Mouse (Mus musculus) MEL (cell line): ENCODE results near the gene Spef1. TPM values are rescaled to one million over a fixed set of nuclear protein-coding genes. Genes with fewer than 3 reads are reported as not detected.

Source experiments
- DNase-seq: peaks from one replicate; pipeline ENCODE4 v3.0.0; 2011; ENCODE audit warnings: low read depth, low spot score
- H3K27ac ChIP-seq: 2 replicates; pipeline ENCODE4 v1.5.1; 2012; ENCODE audit warnings: low read depth, mild to moderate bottlenecking, control low read depth, low read length, moderate library complexity; ENCODE audit not compliant: control insufficient read depth
- H3K27me3 ChIP-seq, 2 experiments: fragments of 150-350 bp in 1 of 2; sonication (generic) in 1 of 2; 2 replicates each; pipeline ENCODE4 v1.6.1; 2012; ENCODE audit warnings: low read length in 2 of 2, mild to moderate bottlenecking in 2 of 2, improper control_type of control experiment in 1 of 2, moderate library complexity in 1 of 2; ENCODE audit not compliant: insufficient read depth in 2 of 2, control insufficient read depth in 1 of 2
- H3K36me3 ChIP-seq, 2 experiments: 2 replicates each; pipeline ENCODE4 v1.6.1; 2012 to 2014; ENCODE audit warnings: low read length in 2 of 2, improper control_type of control experiment in 1 of 2, inconsistent platforms in 1 of 2, mild to moderate bottlenecking in 1 of 2; ENCODE audit not compliant: insufficient read depth in 2 of 2, control insufficient read depth in 1 of 2
- H3K4me1 ChIP-seq, 2 experiments: fragments of 150-350 bp in 1 of 2; sonication (generic) in 1 of 2; 2 replicates each; pipeline ENCODE4 v1.6.1; 2012; ENCODE audit warnings: low read length in 2 of 2, improper control_type of control experiment in 1 of 2, mild to moderate bottlenecking in 1 of 2; ENCODE audit not compliant: insufficient read depth in 2 of 2, control insufficient read depth in 1 of 2
- H3K4me3 ChIP-seq, 2 experiments: fragments of 150-350 bp in 1 of 2; sonication (generic) in 1 of 2; 2 replicates each; pipeline ENCODE4 v1.5.1; 2012; ENCODE audit warnings: low read depth in 2 of 2, low read length in 2 of 2, mild to moderate bottlenecking in 2 of 2, moderate library complexity in 2 of 2, control low read depth in 1 of 2, improper control_type of control experiment in 1 of 2; ENCODE audit not compliant: control insufficient read depth in 1 of 2, insufficient read depth in 1 of 2
- H3K79me2 ChIP-seq: 2 replicates; pipeline ENCODE4 v1.6.1; 2012; ENCODE audit warnings: mild to moderate bottlenecking, low read length, moderate library complexity; ENCODE audit not compliant: control insufficient read depth, poor library complexity, insufficient read depth
- H3K9ac ChIP-seq: 2 replicates; pipeline ENCODE4 v1.6.1; 2012; ENCODE audit warnings: low read depth, mild to moderate bottlenecking, control low read depth, low read length, moderate library complexity; ENCODE audit not compliant: control insufficient read depth, poor library complexity, severe bottlenecking
- H3K9me3 ChIP-seq: fragments of 150-350 bp; sonication (generic); replicated peaks from 2 replicates; pipeline ENCODE4 v1.6.1; 2012; ENCODE audit warnings: mild to moderate bottlenecking, low read length, improper control_type of control experiment, moderate library complexity; ENCODE audit not compliant: insufficient read depth
- EP300 ChIP-seq, 2 experiments: IDR thresholded peaks; 2 replicates each; pipeline ENCODE4 v1.6.1; 2011; ENCODE audit warnings: improper control_type of control experiment in 2 of 2, low read length in 2 of 2, low read depth in 1 of 2, mild to moderate bottlenecking in 1 of 2
- ETS1 ChIP-seq: IDR thresholded peaks from 2 replicates; pipeline ENCODE4 v1.6.1; 2012; ENCODE audit warnings: low read depth, mild to moderate bottlenecking, inconsistent platforms, low read length, improper control_type of control experiment, moderate library complexity
- GATA1 ChIP-seq: IDR thresholded peaks from 2 replicates; pipeline ENCODE4 v1.6.1; 2011; ENCODE audit warnings: low read depth, low read length, improper control_type of control experiment
- HCFC1 ChIP-seq: IDR thresholded peaks from 2 replicates; pipeline ENCODE4 v1.6.1; 2012; ENCODE audit warnings: low read depth, mild to moderate bottlenecking, inconsistent platforms, low read length, improper control_type of control experiment, moderate library complexity
- MAX ChIP-seq: IDR thresholded peaks from 2 replicates; pipeline ENCODE4 v1.6.1; 2011; ENCODE audit warnings: low read length, improper control_type of control experiment
- MXI1 ChIP-seq: IDR thresholded peaks from 2 replicates; pipeline ENCODE4 v1.6.1; 2011; ENCODE audit warnings: mild to moderate bottlenecking, low read depth, low read length, improper control_type of control experiment
- MYC ChIP-seq: IDR thresholded peaks from 2 replicates; pipeline ENCODE4 v1.6.1; 2011; ENCODE audit warnings: low read depth, mild to moderate bottlenecking, low read length, improper control_type of control experiment, moderate library complexity
- NELFE ChIP-seq: IDR thresholded peaks from 2 replicates; pipeline ENCODE4 v1.6.1; 2011; ENCODE audit warnings: low read depth, low read length, improper control_type of control experiment
- POLR2A ChIP-seq, 2 experiments: IDR thresholded peaks; 2 replicates each; pipeline ENCODE4 v1.6.1; 2011 to 2012; ENCODE audit warnings: low read length in 2 of 2, mild to moderate bottlenecking in 2 of 2, control low read depth in 1 of 2, improper control_type of control experiment in 1 of 2, low read depth in 1 of 2, moderate library complexity in 1 of 2; ENCODE audit not compliant: control insufficient read depth in 1 of 2, insufficient read depth in 1 of 2, poor library complexity in 1 of 2
- POLR2AphosphoS2 ChIP-seq: IDR thresholded peaks from 2 replicates; pipeline ENCODE4 v1.6.1; 2011; ENCODE audit warnings: low read length, improper control_type of control experiment
- RAD21 ChIP-seq: IDR thresholded peaks from 2 replicates; pipeline ENCODE4 v1.6.1; 2011; ENCODE audit warnings: mild to moderate bottlenecking, low read depth, low read length, improper control_type of control experiment
- RCOR1 ChIP-seq: IDR thresholded peaks from 2 replicates; pipeline ENCODE4 v1.6.1; 2012; ENCODE audit warnings: low read depth, mild to moderate bottlenecking, inconsistent platforms, low read length, improper control_type of control experiment
- TBP ChIP-seq: IDR thresholded peaks from 2 replicates; pipeline ENCODE4 v1.8.0; 2011; ENCODE audit warnings: low read depth, low read length, improper control_type of control experiment
- TCF12 ChIP-seq: IDR thresholded peaks from 2 replicates; pipeline ENCODE4 v1.6.1; 2014; ENCODE audit warnings: low read depth, mild to moderate bottlenecking, inconsistent platforms, low read length, improper control_type of control experiment, moderate library complexity
- UBTF ChIP-seq: IDR thresholded peaks from 2 replicates; pipeline ENCODE4 v1.6.1; 2012; ENCODE audit warnings: low read depth, mild to moderate bottlenecking, inconsistent platforms, low read length, improper control_type of control experiment, moderate library complexity, borderline replicate concordance; ENCODE audit not compliant: insufficient read depth
- USF1 ChIP-seq: IDR thresholded peaks from 2 replicates; pipeline ENCODE4 v1.6.1; 2014; ENCODE audit warnings: low read depth, mild to moderate bottlenecking, inconsistent platforms, low read length, improper control_type of control experiment, moderate library complexity
- USF2 ChIP-seq, 2 experiments: IDR thresholded peaks; 2 replicates each; pipeline ENCODE4 v1.6.1; 2011 to 2012; ENCODE audit warnings: improper control_type of control experiment in 2 of 2, low read length in 2 of 2, borderline replicate concordance in 1 of 2, inconsistent platforms in 1 of 2, low read depth in 1 of 2, mild to moderate bottlenecking in 1 of 2; ENCODE audit not compliant: insufficient read depth in 1 of 2
- ZMIZ1 ChIP-seq: IDR thresholded peaks from 2 replicates; pipeline ENCODE4 v1.6.1; 2012; ENCODE audit warnings: low read depth, mild to moderate bottlenecking, inconsistent platforms, low read length, improper control_type of control experiment, moderate library complexity
- polyA plus RNA-seq, 2 experiments: library from polyadenylated mRNA; stranded (reverse) in 1 of 2; unstranded in 1 of 2; fragments of >175 nt in 1 of 2; fragments of >200 nt in 1 of 2; gene quantifications; 2 replicates each; pipeline versions ENCODE4 v1.2.1 to v1.2.4; 2012; ENCODE audit warnings: low replicate concordance in 2 of 2, low read depth in 1 of 2; ENCODE audit not compliant: insufficient read length in 2 of 2, insufficient read depth in 1 of 2, missing spikeins in 1 of 2
- total RNA-seq: library from RNA; depleted of rRNA; stranded (reverse); fragments of 300-350 nt; gene quantifications from 2 replicates; pipeline ENCODE4 v1.2.3, GENCODE M21; 2012

Gene Spef1
- total and polyA plus RNA-seq, 3 experiments: 1.2 to 1.8 TPM; not detected in 1

GRCm38 (mm10) chr2:131186771-131187601 lies at the start of gene Spef1, which contains the start of gene Cdc25b (continued):
- TF ChIP-seq TCF12: peak; percentile 27; the same call in 1 of the 2 replicates
- no peak for TF ChIP-seq USF2 (IDR thresholded peaks at IDR 0.05; ENCODE audit: borderline replicate concordance in 1 of 2, insufficient read depth in 1 of 2, low read depth in 1 of 2, low read length in 2 of 2)

DNA sequence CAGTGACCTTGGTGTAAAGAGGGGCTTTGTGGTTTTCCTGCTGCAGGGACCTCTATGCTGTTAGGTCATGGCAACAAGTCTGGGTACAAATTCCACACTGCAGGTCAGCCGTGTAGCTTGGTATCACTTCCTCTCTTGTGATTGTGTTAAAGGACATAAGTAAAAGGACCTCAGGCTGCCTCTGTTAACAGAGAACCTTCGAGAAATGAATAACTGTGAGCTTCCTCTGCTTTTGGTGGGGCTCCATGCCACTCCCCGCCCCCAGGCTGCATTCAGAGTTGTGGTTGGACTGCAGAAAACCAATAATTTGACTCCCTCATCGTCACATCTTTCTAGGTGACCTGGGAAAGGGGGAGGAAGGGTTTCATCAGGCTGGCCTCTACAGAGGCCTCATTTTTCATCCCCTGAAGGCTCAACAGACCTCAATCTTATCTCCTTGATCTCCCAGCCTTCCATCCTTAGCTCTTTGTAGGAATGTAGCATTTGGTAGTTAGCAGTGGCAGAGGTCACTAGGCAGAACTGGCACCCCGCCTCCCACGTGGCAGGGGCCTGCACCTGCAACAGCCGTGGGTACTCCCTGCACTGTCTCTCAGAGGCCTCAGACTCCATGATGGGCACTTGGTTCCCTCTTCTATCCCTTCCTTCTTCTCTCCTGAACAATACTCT lies 48.0 kb upstream of the Spef1 start:
- TF ChIP-seq MAX (peak; percentile 58; the same call in 1 of the 2 replicates), GATA1 (peak; percentile 42; the same call in 1 of the 2 replicates), RCOR1 (0 out of 2 replicates have a peak, but pooled peaks have one; percentile 47), TBP (peak; percentile 81), HCFC1 (peak; percentile 34; the same call in 1 of the 2 replicates), MXI1 (peak; percentile 78), EP300 (IDR thresholded peaks at IDR 0.05; ENCODE audit: low read depth in 1 of 2, low read length in 2 of 2) (no peak), POLR2AphosphoS2 (peak; percentile 51), ZMIZ1 (0 out of 2 replicates have a peak, but pooled peaks have one; percentile 18), RAD21 (no peak), MYC (0 out of 2 replicates have a peak, but pooled peaks have one; percentile 64), NELFE (peak; percentile 56; the same call in 1 of the 2 replicates), POLR2A (IDR thresholded peaks at IDR 0.05; ENCODE audit: control insufficient read depth in 1 of 2, insufficient read depth in 1 of 2, low read depth in 1 of 2, low read length in 2 of 2, poor library complexity in 1 of 2) (peak in 1 of 2 experiments; percentile 58; a peak in 2 of 4 replicates), ETS1 (no peak), USF1 (0 out of 2 replicates have a peak, but pooled peaks have one; percentile 18), UBTF (no peak)
- no peaks in the 10 kb centered on the region for H3K27me3 ChIP-seq
- peak overlapping the region; percentile 80 for H3K9ac ChIP-seq
- no peaks in the 10 kb centered on the region for H3K9me3 ChIP-seq
- peak; percentile 86 for DNase-seq
- peak overlapping the region; percentile 64 for H3K27ac ChIP-seq
- peaks cover 11% of the 10 kb centered on the region for H3K79me2 ChIP-seq
- H3K4me3 ChIP-seq: peak overlapping the region; percentile 70 to 75
- peaks cover 8 to 20% of the 10 kb centered on the region in 2 experiments for H3K4me1 ChIP-seq
- H3K36me3 ChIP-seq: peaks cover 1 to 24% of the 10 kb centered on the region in 2 experiments; a peak in 3 of 4 replicates
